Mouse (Mus musculus) testis, adult 2 months (tissue): Measurements from ENCODE around the gene Rexo5.

ENCODE experiments used
- CTCF ChIP-seq: fragments of 200-500 bp; IDR thresholded peaks from 2 replicates; pipeline ENCODE4 v1.5.1; 2012; ENCODE audit warnings: low read depth, mild to moderate bottlenecking, inconsistent platforms, low read length, moderate library complexity; ENCODE audit not compliant: control insufficient read depth, insufficient read depth, insufficient replicate concordance
- POLR2A ChIP-seq: fragments of 200-500 bp; IDR thresholded peaks from 2 replicates; pipeline ENCODE4 v1.6.1; 2012; ENCODE audit warnings: low read depth, mild to moderate bottlenecking, inconsistent platforms, low read length, moderate library complexity; ENCODE audit not compliant: control insufficient read depth

- no peak for TF ChIP-seq CTCF
- no peak for TF ChIP-seq POLR2A
Measured at GRCm38 (mm10) chr7:119849096-119849495, 55.3 kb downstream of the Rexo5 start.
